Mouse (Mus musculus): ENCODE measurements around the gene Flnc. TPM values are rescaled to one million over a fixed set of nuclear protein-coding genes. Genes with fewer than 3 reads are reported as not detected.

The Flnc gene
- total and polyA plus RNA-seq, 2 experiments from 2014 or later, result 1.2 to 11.1 TPM

GRCm38 (mm10) chr6:29439789-29440188, 6.7 kb downstream of the Flnc start:
- ATAC-seq (ENCODE audit: low FRiP score) (no peak), DNase-seq (ENCODE audit: low spot score) (no peak)
- Histone ChIP-seq H3K9ac (replicated peaks; ENCODE audit: low read length, poor library complexity, severe bottlenecking) (no peak overlapping the region), H3K4me3 (ENCODE audit: low read depth, low read length) (no peak overlapping the region), H3K9me3 (ENCODE audit: low read length) (no peaks in the 10 kb centered on the region), H3K4me1 (ENCODE audit: insufficient read depth, low read length) (0 out of 2 replicates have a peak, but pooled peaks cover 2% of the 10 kb centered on the region), H3K27me3 (ENCODE audit: insufficient read depth, low read length) (peaks cover 7% of the 10 kb centered on the region; the same call in 1 of the 2 replicates), H3K4me2 (ENCODE audit: low read depth, low read length, poor library complexity, severe bottlenecking) (no peak overlapping the region), H3K27ac (ENCODE audit: low read depth, low read length) (no peak overlapping the region), H3K36me3 (ENCODE audit: insufficient read depth, low read length) (no peaks in the 10 kb centered on the region)
- no peak for TF ChIP-seq CTCF (IDR thresholded peaks at IDR 0.05)
- WGBS, result 81% methylated on average over 6 of the region's 6 CpGs

DNA sequence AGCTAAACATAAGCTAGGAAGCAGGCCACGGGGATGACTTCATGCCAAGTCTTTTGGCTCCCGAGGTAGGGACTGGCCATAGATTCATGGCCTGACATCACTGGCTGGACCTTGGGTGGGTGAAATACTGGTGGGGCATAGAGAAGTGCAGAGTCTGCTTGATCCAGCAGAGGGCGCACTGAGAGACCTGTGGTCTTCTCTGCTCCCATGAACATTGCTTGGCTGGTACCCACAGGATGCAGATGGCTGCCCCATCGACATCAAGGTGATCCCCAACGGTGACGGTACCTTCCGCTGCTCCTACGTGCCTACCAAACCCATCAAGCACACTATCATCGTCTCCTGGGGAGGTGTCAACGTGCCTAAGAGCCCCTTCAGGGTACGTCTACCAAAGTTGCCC, 11.7 kb downstream of the Flnc start:
- Histone ChIP-seq H3K27ac (ENCODE audit: low read depth, low read length) (no peak overlapping the region), H3K4me3 (ENCODE audit: low read depth, low read length) (no peak overlapping the region), H3K4me1 (ENCODE audit: insufficient read depth, low read length) (no peaks in the 10 kb centered on the region), H3K27me3 (ENCODE audit: insufficient read depth, low read length) (no peaks in the 10 kb centered on the region), H3K9me3 (ENCODE audit: low read length) (no peaks in the 10 kb centered on the region), H3K36me3 (ENCODE audit: insufficient read depth, low read length) (no peaks in the 10 kb centered on the region), H3K4me2 (ENCODE audit: low read depth, low read length, poor library complexity, severe bottlenecking) (no peak overlapping the region), H3K9ac (replicated peaks; ENCODE audit: low read length, poor library complexity, severe bottlenecking) (no peak overlapping the region)
- peak; percentile 61 for TF ChIP-seq CTCF (IDR thresholded peaks at IDR 0.05)
- no peak for DNase-seq (ENCODE audit: low spot score)
- 73% methylated on average over 11 of the region's 11 CpGs for WGBS
- ATAC-seq (ENCODE audit: low FRiP score), result no peak

DNA sequence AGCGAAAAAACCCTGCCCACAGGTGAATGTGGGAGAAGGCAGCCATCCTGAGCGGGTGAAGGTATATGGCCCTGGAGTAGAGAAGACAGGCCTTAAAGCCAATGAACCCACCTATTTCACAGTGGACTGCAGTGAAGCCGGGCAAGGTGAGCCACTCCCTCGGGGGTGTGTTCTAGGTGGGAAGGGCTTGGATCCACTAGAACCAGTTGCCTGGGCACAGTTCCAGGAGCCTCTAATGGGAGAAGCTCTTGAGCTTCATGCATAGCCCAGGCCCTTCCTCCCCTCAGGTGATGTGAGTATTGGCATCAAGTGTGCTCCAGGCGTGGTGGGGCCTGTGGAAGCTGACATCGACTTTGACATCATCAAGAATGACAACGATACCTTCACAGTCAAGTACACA, 12.3 kb downstream of the Flnc start:
- H3K27me3 ChIP-seq (ENCODE audit: insufficient read depth, low read length), result no peaks in the 10 kb centered on the region
- no peak for DNase-seq (ENCODE audit: low spot score)
- 97% methylated on average over 7 of the region's 7 CpGs for WGBS

GRCm38 (mm10) chr6:29449858-29450257, 16.8 kb downstream of the Flnc start:
- TF ChIP-seq CTCF (IDR thresholded peaks at IDR 0.05), result no peak
- Histone ChIP-seq H3K4me3 (ENCODE audit: low read depth, low read length) (no peak overlapping the region), H3K27me3 (ENCODE audit: insufficient read depth, low read length) (no peaks in the 10 kb centered on the region), H3K27ac (ENCODE audit: low read depth, low read length) (no peak overlapping the region), H3K4me1 (ENCODE audit: insufficient read depth, low read length) (no peaks in the 10 kb centered on the region), H3K9me3 (ENCODE audit: low read length) (no peaks in the 10 kb centered on the region), H3K9ac (replicated peaks; ENCODE audit: low read length, poor library complexity, severe bottlenecking) (no peak overlapping the region), H3K4me2 (ENCODE audit: low read depth, low read length, poor library complexity, severe bottlenecking) (no peak overlapping the region), H3K36me3 (ENCODE audit: insufficient read depth, low read length) (no peaks in the 10 kb centered on the region)
- DNase-seq (ENCODE audit: low spot score) (no peak), ATAC-seq (ENCODE audit: low FRiP score) (0 out of 2 replicates have a peak, but pooled peaks have one; percentile 33)
- WGBS, result 33% methylated on average over 4 of the region's 4 CpGs

More for the DNA sequence above, 12.3 kb downstream of the Flnc start:
- H3K9ac ChIP-seq (replicated peaks; ENCODE audit: low read length, poor library complexity, severe bottlenecking), result no peak overlapping the region
- ATAC-seq (ENCODE audit: low FRiP score), result no peak
- H3K9me3 ChIP-seq (ENCODE audit: low read length), result no peaks in the 10 kb centered on the region
- H3K36me3 ChIP-seq (ENCODE audit: insufficient read depth, low read length), result no peaks in the 10 kb centered on the region
- no peak for TF ChIP-seq CTCF (IDR thresholded peaks at IDR 0.05)
- H3K4me3 ChIP-seq (ENCODE audit: low read depth, low read length), result no peak overlapping the region
- H3K4me2 ChIP-seq (ENCODE audit: low read depth, low read length, poor library complexity, severe bottlenecking), result no peak overlapping the region
- no peaks in the 10 kb centered on the region for H3K4me1 ChIP-seq (ENCODE audit: insufficient read depth, low read length)
- H3K27ac ChIP-seq (ENCODE audit: low read depth, low read length), result no peak overlapping the region

DNA sequence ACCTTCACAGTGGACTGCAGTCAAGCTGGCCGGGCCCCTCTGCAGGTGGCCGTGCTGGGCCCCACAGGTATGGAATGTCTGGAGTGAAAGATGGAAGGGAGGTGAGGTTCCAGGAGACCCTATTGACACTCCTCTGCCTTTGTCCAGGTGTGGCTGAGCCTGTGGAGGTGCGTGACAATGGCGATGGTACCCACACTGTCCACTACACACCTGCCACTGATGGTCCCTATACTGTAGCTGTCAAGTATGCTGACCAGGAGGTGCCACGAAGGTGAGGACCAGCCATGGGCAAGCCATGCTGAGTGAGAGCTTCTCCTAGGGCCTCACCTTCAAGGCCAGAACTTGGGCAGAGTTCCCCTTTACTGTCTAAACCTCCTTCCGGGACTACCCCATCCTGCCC, 17.6 kb downstream of the Flnc start:
- ATAC-seq (ENCODE audit: low FRiP score), result no peak
- Histone ChIP-seq H3K9me3 (ENCODE audit: low read length) (no peaks in the 10 kb centered on the region), H3K4me3 (ENCODE audit: low read depth, low read length) (no peak overlapping the region), H3K4me1 (ENCODE audit: insufficient read depth, low read length) (no peaks in the 10 kb centered on the region), H3K27me3 (ENCODE audit: insufficient read depth, low read length) (no peaks in the 10 kb centered on the region), H3K9ac (replicated peaks; ENCODE audit: low read length, poor library complexity, severe bottlenecking) (no peak overlapping the region), H3K27ac (ENCODE audit: low read depth, low read length) (no peak overlapping the region), H3K36me3 (ENCODE audit: insufficient read depth, low read length) (no peaks in the 10 kb centered on the region), H3K4me2 (ENCODE audit: low read depth, low read length, poor library complexity, severe bottlenecking) (no peak overlapping the region)
- 98% methylated on average over 6 of the region's 6 CpGs for WGBS
- no peak for DNase-seq (ENCODE audit: low spot score)
- TF ChIP-seq CTCF (IDR thresholded peaks at IDR 0.05), result no peak

- no peak overlapping the region for H3K4me2 ChIP-seq (ENCODE audit: low read depth, low read length, poor library complexity, severe bottlenecking)
- H3K27ac ChIP-seq (ENCODE audit: low read depth, low read length), result no peak overlapping the region
- no peaks in the 10 kb centered on the region for H3K36me3 ChIP-seq (ENCODE audit: insufficient read depth, low read length)
- no peak overlapping the region for H3K9ac ChIP-seq (replicated peaks; ENCODE audit: low read length, poor library complexity, severe bottlenecking)
- no peak overlapping the region for H3K4me3 ChIP-seq (ENCODE audit: low read depth, low read length)
- peak; percentile 5; the same call in 1 of the 2 replicates for TF ChIP-seq CTCF (IDR thresholded peaks at IDR 0.05)
- no peaks in the 10 kb centered on the region for H3K4me1 ChIP-seq (ENCODE audit: insufficient read depth, low read length)
- ATAC-seq (ENCODE audit: low FRiP score) (no peak), DNase-seq (ENCODE audit: low spot score) (no peak)
- H3K27me3 ChIP-seq (ENCODE audit: insufficient read depth, low read length), result no peaks in the 10 kb centered on the region
- H3K9me3 ChIP-seq (ENCODE audit: low read length), result no peaks in the 10 kb centered on the region
- WGBS, result 57% methylated on average over 7 of the region's 7 CpGs
Measured at GRCm38 (mm10) chr6:29461502-29461901, 28.4 kb downstream of the Flnc start.

All from midbrain, postnatal 0 days (tissue).